Mouse (Mus musculus): ENCODE measurements around the gene Alkbh3. TPM values are rescaled to one million over a fixed set of nuclear protein-coding genes. Genes with fewer than 3 reads are reported as not detected.

The Alkbh3 gene
- polyA plus RNA-seq, 1 experiment from 2014 or later, result 64.5 TPM

DNA sequence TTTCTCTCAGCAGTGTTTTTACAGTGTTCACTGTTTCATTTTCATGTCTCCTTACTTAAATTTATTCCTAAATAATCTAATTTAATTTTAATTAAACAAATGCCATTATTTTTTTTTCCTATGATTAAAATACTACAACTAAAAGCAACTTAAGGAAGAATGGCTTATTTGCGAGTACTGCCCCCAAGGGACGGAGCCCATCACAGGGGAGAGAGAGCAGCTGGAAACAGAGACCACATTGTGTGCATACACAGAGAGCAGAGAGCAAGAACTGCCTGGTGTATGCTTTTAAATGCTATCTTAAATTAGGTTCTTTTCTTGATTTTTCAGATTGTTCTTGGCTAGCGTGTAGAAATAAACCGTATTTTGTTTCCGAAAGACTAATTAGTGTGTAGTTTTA, 63.6 kb downstream of the Alkbh3 start:
- peaks cover 5% of the 10 kb centered on the region; the same call in 1 of the 2 replicates for H3K9me3 ChIP-seq (ENCODE audit: control insufficient read depth, low read length)
- H3K4me3 ChIP-seq (ENCODE audit: low read length), result no peak overlapping the region
- no peak for ATAC-seq (ENCODE audit: low FRiP score, low TSS enrichment)
- no peak overlapping the region for H3K27ac ChIP-seq (ENCODE audit: low read depth, low read length)
- no peak overlapping the region for H3K4me2 ChIP-seq (replicated peaks; ENCODE audit: low read depth, low read length)
- no peak overlapping the region for H3K9ac ChIP-seq (ENCODE audit: low read depth, low read length)
- WGBS, result 62% methylated on average over 5 of the region's 5 CpGs
- no peaks in the 10 kb centered on the region for H3K36me3 ChIP-seq (ENCODE audit: control insufficient read depth, insufficient read depth, low read length)
- H3K4me1 ChIP-seq (ENCODE audit: control insufficient read depth, insufficient read depth, low read length), result no peaks in the 10 kb centered on the region
- 0 out of 2 replicates have a peak, but pooled peaks cover 3% of the 10 kb centered on the region for H3K27me3 ChIP-seq (ENCODE audit: control insufficient read depth, insufficient read depth, low read length)

DNA sequence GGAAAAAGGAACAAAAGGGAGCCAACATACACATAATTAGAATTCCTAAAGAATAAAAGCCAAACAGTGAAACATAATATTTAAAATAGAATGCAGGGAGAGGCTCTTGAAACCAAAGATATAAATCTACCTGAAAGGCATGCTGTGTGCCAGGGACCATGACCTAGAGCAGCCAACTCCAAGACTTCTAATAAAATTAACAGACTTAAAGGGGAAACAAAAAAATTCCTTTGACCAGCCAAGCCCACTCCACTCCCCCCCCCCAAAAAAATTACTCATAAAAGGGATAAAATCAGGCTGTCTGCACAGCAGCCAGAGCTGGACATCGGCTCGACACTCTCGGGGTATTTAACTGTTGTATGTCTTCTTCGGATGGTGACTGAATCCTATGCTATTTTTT, 65.8 kb downstream of the Alkbh3 start:
- H3K27me3 ChIP-seq (ENCODE audit: control insufficient read depth, insufficient read depth, low read length), result no peaks in the 10 kb centered on the region
- no peak overlapping the region for H3K4me2 ChIP-seq (replicated peaks; ENCODE audit: low read depth, low read length)
- 76% methylated on average over 4 of the region's 4 CpGs for WGBS
- no peaks in the 10 kb centered on the region for H3K4me1 ChIP-seq (ENCODE audit: control insufficient read depth, insufficient read depth, low read length)
- no peak overlapping the region for H3K4me3 ChIP-seq (ENCODE audit: low read length)
- peaks cover 5% of the 10 kb centered on the region; the same call in 1 of the 2 replicates for H3K9me3 ChIP-seq (ENCODE audit: control insufficient read depth, low read length)
- H3K9ac ChIP-seq (ENCODE audit: low read depth, low read length), result no peak overlapping the region
- no peaks in the 10 kb centered on the region for H3K36me3 ChIP-seq (ENCODE audit: control insufficient read depth, insufficient read depth, low read length)
- ATAC-seq (ENCODE audit: low FRiP score, low TSS enrichment), result no peak
- no peak overlapping the region for H3K27ac ChIP-seq (ENCODE audit: low read depth, low read length)

DNA sequence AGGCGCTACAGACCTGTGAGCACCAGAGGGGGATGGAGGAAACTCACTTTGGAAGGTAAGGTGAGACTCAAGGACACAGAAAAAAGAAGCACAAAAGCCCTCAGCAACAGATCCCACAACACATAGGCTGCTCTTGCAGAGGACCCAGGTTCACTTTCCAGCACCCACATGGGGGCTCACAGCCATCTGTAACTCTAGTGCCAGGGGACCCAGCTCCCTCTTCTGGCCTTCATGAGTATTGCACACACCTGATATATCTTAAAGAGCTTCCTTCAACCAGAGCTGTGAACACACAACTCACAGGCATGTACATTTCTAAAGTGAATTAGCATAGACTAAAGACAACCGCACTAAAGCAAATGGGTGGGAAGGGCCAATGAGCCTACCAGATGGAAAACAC, 66.5 kb downstream of the Alkbh3 start:
- H3K36me3 ChIP-seq (ENCODE audit: control insufficient read depth, insufficient read depth, low read length), result no peaks in the 10 kb centered on the region
- no peaks in the 10 kb centered on the region for H3K4me1 ChIP-seq (ENCODE audit: control insufficient read depth, insufficient read depth, low read length)
- H3K27me3 ChIP-seq (ENCODE audit: control insufficient read depth, insufficient read depth, low read length), result no peaks in the 10 kb centered on the region
- no peak overlapping the region for H3K4me2 ChIP-seq (replicated peaks; ENCODE audit: low read depth, low read length)
- no peak for ATAC-seq (ENCODE audit: low FRiP score, low TSS enrichment)
- no peak overlapping the region for H3K27ac ChIP-seq (ENCODE audit: low read depth, low read length)
- WGBS, result 85% methylated on average over 2 of the region's 2 CpGs
- peaks cover 5% of the 10 kb centered on the region; the same call in 1 of the 2 replicates for H3K9me3 ChIP-seq (ENCODE audit: control insufficient read depth, low read length)
- no peak overlapping the region for H3K4me3 ChIP-seq (ENCODE audit: low read length)
- no peak overlapping the region for H3K9ac ChIP-seq (ENCODE audit: low read depth, low read length)

DNA sequence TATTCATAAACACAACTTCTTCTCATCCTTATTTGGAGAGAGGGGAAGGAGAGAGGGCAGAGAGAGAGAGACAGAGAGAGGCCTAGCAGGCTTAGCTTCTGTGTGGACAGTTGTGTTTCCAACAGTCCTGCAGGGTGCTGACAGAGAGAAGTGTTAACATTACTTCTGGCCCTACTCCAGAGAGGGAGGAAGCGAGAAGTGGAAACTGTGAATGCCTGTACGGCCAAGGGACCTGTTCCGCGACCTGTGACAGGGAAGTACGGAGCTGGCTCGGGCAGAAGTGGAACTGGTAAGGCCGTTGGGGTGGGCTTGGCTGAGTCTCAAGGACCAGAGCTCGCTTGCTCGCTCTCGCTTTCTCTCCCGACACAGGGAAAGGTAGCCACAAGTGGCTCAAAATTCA, 68.9 kb downstream of the Alkbh3 start:
- Histone ChIP-seq H3K9ac (ENCODE audit: low read depth, low read length) (no peak overlapping the region), H3K36me3 (ENCODE audit: control insufficient read depth, insufficient read depth, low read length) (no peaks in the 10 kb centered on the region), H3K27ac (ENCODE audit: low read depth, low read length) (no peak overlapping the region), H3K4me2 (replicated peaks; ENCODE audit: low read depth, low read length) (no peak overlapping the region), H3K4me1 (ENCODE audit: control insufficient read depth, insufficient read depth, low read length) (no peaks in the 10 kb centered on the region), H3K27me3 (ENCODE audit: control insufficient read depth, insufficient read depth, low read length) (no peaks in the 10 kb centered on the region), H3K4me3 (ENCODE audit: low read length) (no peak overlapping the region), H3K9me3 (ENCODE audit: control insufficient read depth, low read length) (peaks cover 5% of the 10 kb centered on the region; the same call in 1 of the 2 replicates)
- 64% methylated on average over 11 of the region's 11 CpGs for WGBS
- no peak for ATAC-seq (ENCODE audit: low FRiP score, low TSS enrichment)

DNA sequence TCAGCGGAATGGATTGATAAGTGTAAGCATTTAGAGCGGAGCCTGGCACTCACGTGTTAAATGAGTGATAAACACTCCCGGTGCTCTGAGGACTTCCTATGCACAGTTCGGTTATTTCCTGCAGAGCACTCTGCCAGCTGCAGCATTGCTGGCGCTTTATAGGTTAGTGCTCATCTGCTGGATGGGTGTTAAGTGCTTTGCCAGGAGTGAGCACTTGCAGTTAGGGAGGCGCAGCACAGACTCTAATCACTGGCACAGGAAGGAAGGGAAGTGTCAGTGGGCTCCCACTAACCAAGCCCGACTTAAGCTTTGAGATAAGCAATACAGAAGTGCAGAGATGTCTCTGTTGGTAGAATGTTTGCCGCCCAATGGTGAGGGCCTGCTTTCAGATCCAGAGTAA, 72.1 kb downstream of the Alkbh3 start:
- H3K27ac ChIP-seq (ENCODE audit: low read depth, low read length), result no peak overlapping the region
- no peak overlapping the region for H3K4me3 ChIP-seq (ENCODE audit: low read length)
- H3K4me1 ChIP-seq (ENCODE audit: control insufficient read depth, insufficient read depth, low read length), result no peaks in the 10 kb centered on the region
- no peaks in the 10 kb centered on the region for H3K27me3 ChIP-seq (ENCODE audit: control insufficient read depth, insufficient read depth, low read length)
- no peak overlapping the region for H3K4me2 ChIP-seq (replicated peaks; ENCODE audit: low read depth, low read length)
- no peaks in the 10 kb centered on the region for H3K36me3 ChIP-seq (ENCODE audit: control insufficient read depth, insufficient read depth, low read length)
- no peak overlapping the region for H3K9ac ChIP-seq (ENCODE audit: low read depth, low read length)
- peaks cover under 1% of the 10 kb centered on the region; the same call in 1 of the 2 replicates for H3K9me3 ChIP-seq (ENCODE audit: control insufficient read depth, low read length)
- ATAC-seq (ENCODE audit: low FRiP score, low TSS enrichment), result no peak
- WGBS, result 49% methylated on average over 9 of the region's 9 CpGs

Other genes starting within 250 kb of the Alkbh3 start
- 67.9 and 111 TPM in 2 replicates for gene Ext2, start 188.2 kb downstream of the Alkbh3 start, polyA plus RNA-seq (2014; fragmentation: Nextera tagmentation; extraction: Ambion mirVana)
- 7.3 and 10.8 TPM in 2 replicates for gene Accs, start 160.9 kb downstream of the Alkbh3 start, polyA plus RNA-seq (2014; fragmentation: Nextera tagmentation; extraction: Ambion mirVana)
- gene Accsl, start 141.7 kb downstream of the Alkbh3 start, polyA plus RNA-seq (2014; fragmentation: Nextera tagmentation; extraction: Ambion mirVana), result not detected in 2 replicates
- gene Gm13889, start 53.6 kb downstream of the Alkbh3 start, polyA plus RNA-seq (2014; fragmentation: Nextera tagmentation; extraction: Ambion mirVana), result 12.0 and 12.4 TPM in 2 replicates
- not detected in 2 replicates for gene Gm27027, start 14.5 kb downstream of the Alkbh3 start, polyA plus RNA-seq (2014; fragmentation: Nextera tagmentation; extraction: Ambion mirVana)
- 124 and 136 TPM in 2 replicates for gene Hsd17b12, start 147.2 kb upstream of the Alkbh3 start, polyA plus RNA-seq (2014; fragmentation: Nextera tagmentation; extraction: Ambion mirVana)

Measured in kidney, embryonic 14.5 days (tissue).